Mouse (Mus musculus) megakaryocyte, embryonic 14.5 days (primary cell): ENCODE measurements around the gene Syne1.

Experiments used
- FLI1 ChIP-seq: IDR thresholded peaks from 2 replicates; pipeline ENCODE4 v1.6.1; 2012; ENCODE audit warnings: low read length, inconsistent platforms, mixed read lengths
- GATA1 ChIP-seq: IDR thresholded peaks from 3 replicates; pipeline ENCODE4 v1.6.1; 2012; ENCODE audit warnings: mixed read lengths, low read length, inconsistent platforms, borderline replicate concordance

GRCm38 (mm10) chr10:5596559-5596958 lies 45.3 kb upstream of the Syne1 start:
- TF ChIP-seq GATA1 (no peak), FLI1 (no peak)
